Mouse (Mus musculus): ENCODE results near the gene Tmem128.

DNA sequence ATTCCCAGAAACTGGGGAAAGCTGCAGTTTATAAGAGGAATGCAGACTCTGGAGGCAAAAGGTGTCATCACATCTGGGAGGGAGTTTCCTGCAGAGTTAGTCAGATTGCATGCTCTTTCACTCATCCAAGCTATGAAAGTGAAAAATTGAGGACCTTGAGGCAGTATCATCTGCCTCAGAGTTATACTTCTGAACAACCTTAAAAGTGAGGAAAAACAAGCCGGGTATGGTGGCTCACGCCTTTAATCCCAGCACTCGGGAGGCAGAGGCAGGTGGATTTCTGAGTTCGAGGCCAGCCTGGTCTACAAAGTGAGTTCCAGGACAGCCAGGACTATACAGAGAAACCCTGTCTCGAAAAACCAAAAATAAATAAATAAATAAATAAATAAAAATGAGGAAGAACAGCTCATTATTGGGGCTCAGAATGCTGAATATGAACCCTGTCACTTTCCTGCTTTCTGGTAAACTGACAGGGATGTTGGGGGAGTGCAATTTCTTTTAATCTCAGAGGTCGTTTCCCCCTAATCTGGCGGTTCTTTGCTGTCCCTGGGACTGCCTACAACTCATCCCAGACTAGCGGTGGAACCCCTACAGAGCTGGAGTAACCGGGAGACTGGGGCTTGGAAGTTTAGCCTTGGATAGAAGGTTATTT is 404 bp upstream of the Tmem128 start:
- TF ChIP-seq CTCF (IDR thresholded peaks at IDR 0.05; ENCODE audit: borderline replicate concordance, insufficient read depth, low read length), result no peak
- TF ChIP-seq POLR2A (IDR thresholded peaks at IDR 0.05; ENCODE audit: low read depth, low read length), result no peak
